Mouse (Mus musculus) neural tube, embryonic 13.5 days (tissue): Measurements from ENCODE around the gene Nsun3. TPM values are rescaled to one million over a fixed set of nuclear protein-coding genes. Genes with fewer than 3 reads are reported as not detected.

Experiments
- ATAC-seq: fragments of 200-750 bp; cut with Nextera tagmentation; 2 replicates; pipeline ENCODE4 v1.8.0; 2017; ENCODE audit warnings: low read depth, mild to moderate bottlenecking, moderate TSS enrichment, moderate library complexity
- H3K27ac ChIP-seq: fragments of 300-500 bp; sonication (generic); replicated peaks from 2 replicates; pipeline ENCODE4 v1.5.1; 2015; ENCODE audit warnings: moderate library complexity, mild to moderate bottlenecking, inconsistent platforms
- H3K27me3 ChIP-seq: fragments of 300-500 bp; sonication (generic); 2 replicates; pipeline ENCODE4 v1.6.1; 2015; ENCODE audit warnings: mild to moderate bottlenecking, inconsistent platforms
- H3K36me3 ChIP-seq: fragments of 300-500 bp; sonication (generic); 2 replicates; pipeline ENCODE4 v1.6.1; 2015; ENCODE audit warnings: mild to moderate bottlenecking, inconsistent platforms
- H3K4me1 ChIP-seq: fragments of 300-500 bp; sonication (generic); replicated peaks from 2 replicates; pipeline ENCODE4 v1.6.1; 2015; ENCODE audit warnings: inconsistent platforms
- H3K4me2 ChIP-seq: fragments of 300-500 bp; sonication (generic); 2 replicates; pipeline ENCODE4 v1.6.1; 2015; ENCODE audit warnings: inconsistent platforms, mild to moderate bottlenecking, moderate library complexity
- H3K4me3 ChIP-seq: fragments of 300-500 bp; sonication (generic); 2 replicates; pipeline ENCODE4 v1.5.1; 2015; ENCODE audit warnings: mild to moderate bottlenecking, inconsistent platforms
- H3K9ac ChIP-seq: fragments of 300-500 bp; sonication (generic); 2 replicates; pipeline ENCODE4 v1.6.1; 2015; ENCODE audit warnings: moderate library complexity, mild to moderate bottlenecking, inconsistent platforms
- H3K9me3 ChIP-seq: fragments of 300-500 bp; sonication (generic); 2 replicates; pipeline ENCODE4 v1.6.1; 2016; ENCODE audit warnings: inconsistent platforms
- WGBS: fragments of 180-500 bp; shearing (Covaris S2); methylation state at CpG from one replicate; pipeline ENCODE4 v1.1.7; 2015; 5-methylcytosine and 5-hydroxymethylcytosine counted together
- polyA plus RNA-seq: library from polyadenylated mRNA; unstranded; fragments of >200 nt; fragmentation: Nextera tagmentation; extraction: Ambion mirVana; gene quantifications from 2 replicates; pipeline ENCODE4 v1.2.1, GENCODE M21; 2015

Gene Nsun3
- polyA plus RNA-seq, 1 experiment from 2014 or later: 10.8 TPM

DNA sequence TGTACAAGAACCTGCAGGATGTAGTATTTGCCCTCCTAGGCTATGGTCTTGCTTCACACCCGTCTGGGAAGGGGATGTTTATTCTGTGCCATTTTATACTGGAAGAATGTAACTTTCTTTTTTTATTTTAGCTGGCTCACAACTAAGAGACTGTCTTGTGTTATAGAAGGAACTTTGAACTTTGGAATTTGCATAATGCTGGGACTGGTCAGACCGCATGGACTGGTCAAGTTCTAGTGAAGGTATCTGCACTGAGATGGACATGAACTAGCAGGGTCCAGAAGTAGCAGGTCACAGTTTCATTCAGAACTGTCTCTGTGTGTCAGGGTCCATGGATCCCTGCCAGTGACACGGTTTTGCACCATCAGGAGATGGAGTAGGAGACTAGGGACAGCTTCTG is 13.2 kb upstream of the Nsun3 start:
- Histone ChIP-seq H3K27ac (no peak overlapping the region), H3K4me2 (no peak overlapping the region), H3K27me3 (no peaks in the 10 kb centered on the region), H3K9ac (no peak overlapping the region), H3K36me3 (peaks cover 41% of the 10 kb centered on the region), H3K9me3 (no peaks in the 10 kb centered on the region), H3K4me3 (no peak overlapping the region), H3K4me1 (no peaks in the 10 kb centered on the region)
- no peak for ATAC-seq
- 91% methylated on average over 3 of the region's 3 CpGs for WGBS

GRCm38 (mm10) chr16:62799426-62799825 is 12.8 kb upstream of the Nsun3 start:
- Histone ChIP-seq H3K36me3 (peaks cover 37% of the 10 kb centered on the region), H3K9me3 (no peaks in the 10 kb centered on the region), H3K4me1 (no peaks in the 10 kb centered on the region), H3K27ac (no peak overlapping the region), H3K9ac (no peak overlapping the region), H3K4me2 (no peak overlapping the region), H3K4me3 (no peak overlapping the region), H3K27me3 (no peaks in the 10 kb centered on the region)
- no peak for ATAC-seq
- 89% methylated on average over 4 of the region's 4 CpGs for WGBS

DNA sequence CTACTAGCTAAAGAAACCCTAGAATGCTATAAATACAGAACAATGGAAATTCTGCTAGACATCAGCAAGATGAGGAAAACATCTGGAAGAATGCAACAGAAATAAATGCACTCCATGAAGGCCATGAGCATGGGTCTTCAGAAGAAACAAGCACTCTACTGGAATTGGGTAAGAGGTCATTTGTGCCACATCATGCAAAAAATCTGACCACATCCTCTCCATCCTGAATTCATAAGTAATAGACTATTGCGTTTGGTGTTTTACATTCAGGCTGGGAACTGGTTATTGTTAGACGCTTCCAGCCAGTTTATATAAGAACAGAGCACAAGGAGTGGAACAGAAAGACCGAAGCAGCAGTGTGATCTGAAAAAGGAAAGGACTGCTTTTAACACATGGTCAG is 12.2 kb upstream of the Nsun3 start:
- WGBS: 94% methylated on average over 3 of the region's 3 CpGs

GRCm38 (mm10) chr16:62796608-62797007 is 10.0 kb upstream of the Nsun3 start:
- WGBS: 84% methylated on average over 1 of the region's 1 CpGs

More for the DNA sequence above, 12.2 kb upstream of the Nsun3 start:
- Histone ChIP-seq H3K4me1 (no peaks in the 10 kb centered on the region), H3K9ac (no peak overlapping the region), H3K36me3 (peaks cover 31% of the 10 kb centered on the region), H3K27ac (no peak overlapping the region), H3K4me3 (no peak overlapping the region), H3K9me3 (no peaks in the 10 kb centered on the region), H3K27me3 (no peaks in the 10 kb centered on the region), H3K4me2 (no peak overlapping the region)
- ATAC-seq: no peak

DNA sequence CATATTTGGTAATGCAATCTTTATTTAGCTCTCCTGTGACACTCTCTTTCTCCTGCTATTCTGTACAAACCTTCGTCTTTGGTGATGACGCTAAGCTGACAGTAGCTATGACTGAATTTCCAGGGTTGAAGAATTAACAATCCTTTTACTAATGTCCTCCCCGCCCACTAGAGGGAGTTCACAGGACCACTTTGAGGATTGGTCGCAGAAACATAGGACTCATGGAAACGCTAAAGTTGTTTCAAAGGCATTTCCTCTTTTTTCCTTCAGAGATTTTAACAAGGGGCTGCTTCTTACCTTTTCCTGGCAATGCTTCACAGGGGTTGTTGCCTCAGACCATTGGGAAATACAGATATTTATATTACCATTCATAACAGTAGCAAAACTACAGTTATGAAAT is 4.4 kb downstream of the Nsun3 start:
- Histone ChIP-seq H3K27me3 (peaks cover 11% of the 10 kb centered on the region), H3K9ac (no peak overlapping the region), H3K27ac (no peak overlapping the region), H3K4me1 (peaks cover 27% of the 10 kb centered on the region), H3K4me3 (no peak overlapping the region), H3K9me3 (no peaks in the 10 kb centered on the region), H3K4me2 (no peak overlapping the region), H3K36me3 (peaks cover 3% of the 10 kb centered on the region; the same call in 1 of the 2 replicates)
- ATAC-seq: no peak
- 73% methylated on average over 5 of the region's 5 CpGs for WGBS

More at GRCm38 (mm10) chr16:62796608-62797007, 10.0 kb upstream of the Nsun3 start:
- Histone ChIP-seq H3K9me3 (no peaks in the 10 kb centered on the region), H3K36me3 (peaks cover 26% of the 10 kb centered on the region), H3K27me3 (no peaks in the 10 kb centered on the region), H3K4me1 (no peaks in the 10 kb centered on the region), H3K4me2 (no peak overlapping the region), H3K9ac (no peak overlapping the region), H3K4me3 (no peak overlapping the region), H3K27ac (no peak overlapping the region)
- no peak for ATAC-seq

GRCm38 (mm10) chr16:62778282-62778681 is 8.3 kb downstream of the Nsun3 start:
- WGBS: 65% methylated on average over 10 of the region's 10 CpGs
- H3K9ac ChIP-seq: no peak overlapping the region
- peaks cover 3% of the 10 kb centered on the region; the same call in 1 of the 2 replicates for H3K36me3 ChIP-seq
- peaks cover 11% of the 10 kb centered on the region for H3K27me3 ChIP-seq
- no peak overlapping the region for H3K4me2 ChIP-seq
- no peaks in the 10 kb centered on the region for H3K9me3 ChIP-seq
- 0 out of 2 replicates have a peak, but pooled peaks have one; percentile 63 for ATAC-seq
- H3K4me3 ChIP-seq: no peak overlapping the region
- H3K27ac ChIP-seq: no peak overlapping the region
- H3K4me1 ChIP-seq: peaks cover under 1% of the 10 kb centered on the region; the same call in 1 of the 2 replicates

GRCm38 (mm10) chr16:62776034-62776433 is 10.6 kb downstream of the Nsun3 start:
- 87% methylated on average over 11 of the region's 11 CpGs for WGBS
- Histone ChIP-seq H3K9ac (no peak overlapping the region), H3K27me3 (peaks cover 3% of the 10 kb centered on the region; the same call in 1 of the 2 replicates), H3K27ac (no peak overlapping the region), H3K4me3 (no peak overlapping the region), H3K36me3 (peaks cover under 1% of the 10 kb centered on the region; the same call in 1 of the 2 replicates), H3K4me2 (no peak overlapping the region), H3K4me1 (no peaks in the 10 kb centered on the region), H3K9me3 (no peaks in the 10 kb centered on the region)
- ATAC-seq: no peak

- Histone ChIP-seq H3K36me3 (0 out of 2 replicates have a peak, but pooled peaks cover 11% of the 10 kb centered on the region), H3K27ac (no peak overlapping the region), H3K4me1 (no peaks in the 10 kb centered on the region), H3K9ac (no peak overlapping the region), H3K9me3 (no peaks in the 10 kb centered on the region), H3K4me2 (no peak overlapping the region), H3K4me3 (no peak overlapping the region), H3K27me3 (no peaks in the 10 kb centered on the region)
- WGBS: 83% methylated on average over 4 of the region's 4 CpGs
- no peak for ATAC-seq
Measured at GRCm38 (mm10) chr16:62773462-62773861, 13.2 kb downstream of the Nsun3 start.

DNA sequence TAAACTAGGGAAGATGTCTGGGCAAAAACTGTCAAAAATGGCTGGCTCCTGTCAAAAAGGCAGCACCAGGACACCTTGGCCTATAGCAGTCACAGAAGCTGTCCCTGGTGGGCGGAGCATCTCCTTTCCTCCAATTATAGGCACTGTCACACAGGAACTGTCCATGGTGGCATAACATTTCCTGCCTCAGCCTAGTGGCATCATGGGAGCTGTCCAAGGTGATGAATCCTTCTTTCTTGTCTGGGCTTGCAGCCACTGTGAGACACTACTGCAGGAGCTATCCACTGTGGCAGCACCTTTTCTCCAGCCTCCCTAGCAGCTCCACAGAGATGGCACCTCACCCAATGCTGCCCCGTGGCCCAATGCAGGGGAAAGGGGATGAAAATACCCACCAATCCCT is 28.3 kb downstream of the Nsun3 start:
- Histone ChIP-seq H3K9me3 (no peaks in the 10 kb centered on the region), H3K27ac (no peak overlapping the region), H3K36me3 (0 out of 2 replicates have a peak, but pooled peaks cover 4% of the 10 kb centered on the region), H3K4me2 (no peak overlapping the region), H3K9ac (no peak overlapping the region), H3K4me3 (no peak overlapping the region), H3K27me3 (no peaks in the 10 kb centered on the region), H3K4me1 (no peaks in the 10 kb centered on the region)
- 90% methylated on average over 2 of the region's 2 CpGs for WGBS
- no peak for ATAC-seq

DNA sequence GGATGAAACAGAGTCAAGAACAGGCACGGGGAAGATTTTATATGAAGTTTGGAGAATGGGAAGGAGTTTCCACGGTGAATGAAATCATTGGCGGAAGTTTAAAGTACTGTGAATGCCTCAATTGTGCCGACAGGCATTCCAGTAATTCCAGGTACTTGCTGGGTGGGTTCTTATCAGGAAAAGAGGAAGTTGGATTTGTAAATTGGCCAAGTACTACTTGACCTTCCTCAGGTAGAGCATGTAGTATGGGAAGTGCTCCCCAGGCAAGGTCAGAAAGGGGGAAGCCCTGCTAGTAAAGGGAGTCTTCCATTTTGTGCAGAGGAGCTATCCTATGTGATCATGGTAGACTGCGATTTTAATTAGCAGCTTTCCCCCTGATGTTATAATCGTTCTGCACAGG is 31.3 kb downstream of the Nsun3 start:
- Histone ChIP-seq H3K27ac (no peak overlapping the region), H3K4me2 (no peak overlapping the region), H3K36me3 (0 out of 2 replicates have a peak, but pooled peaks cover 4% of the 10 kb centered on the region), H3K9ac (no peak overlapping the region), H3K9me3 (no peaks in the 10 kb centered on the region), H3K27me3 (no peaks in the 10 kb centered on the region), H3K4me3 (no peak overlapping the region), H3K4me1 (no peaks in the 10 kb centered on the region)
- ATAC-seq: no peak
- WGBS: 92% methylated on average over 6 of the region's 6 CpGs

GRCm38 (mm10) chr16:62753597-62753996 is 33.0 kb downstream of the Nsun3 start:
- H3K9me3 ChIP-seq: no peaks in the 10 kb centered on the region
- WGBS: 93% methylated on average over 1 of the region's 1 CpGs
- no peak for ATAC-seq

DNA sequence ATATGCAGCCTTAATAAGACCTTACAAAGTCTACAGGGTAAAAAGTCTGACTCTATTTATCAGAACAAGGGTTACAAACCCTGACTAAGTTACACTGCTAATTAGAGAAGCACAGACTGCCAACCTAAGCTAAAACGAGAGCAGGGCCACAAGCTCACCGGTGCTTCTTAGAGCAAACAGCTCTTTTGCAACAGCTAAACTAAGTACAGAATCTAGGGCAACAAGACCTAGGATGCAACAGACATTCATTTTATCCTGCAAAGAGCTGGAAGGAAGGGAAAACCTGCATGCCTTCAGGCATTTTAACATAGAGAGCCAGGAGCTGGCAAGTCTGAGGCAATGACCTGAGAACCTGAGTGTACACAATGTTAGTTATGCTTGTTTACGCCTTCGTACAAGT is 33.5 kb downstream of the Nsun3 start:
- H3K36me3 ChIP-seq: no peaks in the 10 kb centered on the region
- H3K9ac ChIP-seq: no peak overlapping the region
- no peaks in the 10 kb centered on the region for H3K27me3 ChIP-seq
- H3K9me3 ChIP-seq: no peaks in the 10 kb centered on the region
- no peak overlapping the region for H3K4me3 ChIP-seq
- H3K27ac ChIP-seq: no peak overlapping the region
- ATAC-seq: no peak
- no peaks in the 10 kb centered on the region for H3K4me1 ChIP-seq
- H3K4me2 ChIP-seq: no peak overlapping the region
- WGBS: 93% methylated on average over 4 of the region's 4 CpGs

More at GRCm38 (mm10) chr16:62753597-62753996, 33.0 kb downstream of the Nsun3 start:
- no peak overlapping the region for H3K27ac ChIP-seq
- no peaks in the 10 kb centered on the region for H3K27me3 ChIP-seq
- no peak overlapping the region for H3K4me3 ChIP-seq
- H3K9ac ChIP-seq: no peak overlapping the region
- no peaks in the 10 kb centered on the region for H3K4me1 ChIP-seq
- no peak overlapping the region for H3K4me2 ChIP-seq
- 0 out of 2 replicates have a peak, but pooled peaks cover 4% of the 10 kb centered on the region for H3K36me3 ChIP-seq

GRCm38 (mm10) chr16:62745875-62746274 is 40.7 kb downstream of the Nsun3 start:
- Histone ChIP-seq H3K4me3 (no peak overlapping the region), H3K9me3 (no peaks in the 10 kb centered on the region), H3K4me2 (no peak overlapping the region), H3K4me1 (no peaks in the 10 kb centered on the region), H3K27ac (no peak overlapping the region), H3K27me3 (no peaks in the 10 kb centered on the region), H3K36me3 (no peaks in the 10 kb centered on the region), H3K9ac (no peak overlapping the region)
- 81% methylated on average over 2 of the region's 2 CpGs for WGBS
- ATAC-seq: no peak
